Mouse (Mus musculus) heart, embryonic 12.5 days (tissue): Measurements from ENCODE around the gene Rnf208. TPM values are rescaled to one million over a fixed set of nuclear protein-coding genes. Genes with fewer than 3 reads are reported as not detected.

ENCODE experiments used
- ATAC-seq: fragments of 200-750 bp; cut with Nextera tagmentation; 2 replicates; pipeline ENCODE4 v1.8.0; 2017; ENCODE audit warnings: moderate TSS enrichment, moderate library complexity; ENCODE audit not compliant: insufficient number of reproducible peaks, low FRiP score
- H3K27ac ChIP-seq: fragments of 300-500 bp; sonication (generic); 2 replicates; pipeline ENCODE4 v1.5.1; 2016; ENCODE audit warnings: mild to moderate bottlenecking, moderate library complexity; ENCODE audit not compliant: poor library complexity, severe bottlenecking
- H3K27me3 ChIP-seq: fragments of 300-500 bp; sonication (generic); replicated peaks from 2 replicates; pipeline ENCODE4 v1.6.1; 2016; ENCODE audit warnings: mild to moderate bottlenecking, moderate library complexity
- H3K36me3 ChIP-seq: fragments of 300-500 bp; sonication (generic); 2 replicates; pipeline ENCODE4 v1.6.1; 2016; ENCODE audit warnings: mild to moderate bottlenecking, moderate library complexity
- H3K4me1 ChIP-seq: fragments of 300-500 bp; sonication (generic); replicated peaks from 2 replicates; pipeline ENCODE4 v1.6.1; 2016; ENCODE audit warnings: mild to moderate bottlenecking
- H3K4me2 ChIP-seq: fragments of 300-500 bp; sonication (generic); 2 replicates; pipeline ENCODE4 v1.6.1; 2016; ENCODE audit warnings: mild to moderate bottlenecking, moderate library complexity
- H3K4me3 ChIP-seq: fragments of 300-500 bp; sonication (generic); 2 replicates; pipeline ENCODE4 v1.5.1; 2016; ENCODE audit warnings: mild to moderate bottlenecking
- H3K9ac ChIP-seq: fragments of 300-500 bp; sonication (generic); 2 replicates; pipeline ENCODE4 v1.6.1; 2016; ENCODE audit warnings: mild to moderate bottlenecking, moderate library complexity
- H3K9me3 ChIP-seq: fragments of 300-500 bp; sonication (generic); replicated peaks from 2 replicates; pipeline ENCODE4 v1.6.1; 2016; ENCODE audit warnings: mild to moderate bottlenecking, moderate library complexity
- WGBS: fragments of 180-500 bp; shearing (Covaris S2); methylation state at CpG from one replicate; pipeline ENCODE4 v1.1.7; 2016; 5-methylcytosine and 5-hydroxymethylcytosine counted together
- polyA plus RNA-seq: library from polyadenylated mRNA; unstranded; fragments of >200 nt; fragmentation: Nextera tagmentation; extraction: Ambion mirVana; gene quantifications from 2 replicates; pipeline ENCODE4 v1.2.1, GENCODE M21; 2016

The Rnf208 gene
- polyA plus RNA-seq, 1 experiment from 2014 or later, result 6.5 TPM

DNA sequence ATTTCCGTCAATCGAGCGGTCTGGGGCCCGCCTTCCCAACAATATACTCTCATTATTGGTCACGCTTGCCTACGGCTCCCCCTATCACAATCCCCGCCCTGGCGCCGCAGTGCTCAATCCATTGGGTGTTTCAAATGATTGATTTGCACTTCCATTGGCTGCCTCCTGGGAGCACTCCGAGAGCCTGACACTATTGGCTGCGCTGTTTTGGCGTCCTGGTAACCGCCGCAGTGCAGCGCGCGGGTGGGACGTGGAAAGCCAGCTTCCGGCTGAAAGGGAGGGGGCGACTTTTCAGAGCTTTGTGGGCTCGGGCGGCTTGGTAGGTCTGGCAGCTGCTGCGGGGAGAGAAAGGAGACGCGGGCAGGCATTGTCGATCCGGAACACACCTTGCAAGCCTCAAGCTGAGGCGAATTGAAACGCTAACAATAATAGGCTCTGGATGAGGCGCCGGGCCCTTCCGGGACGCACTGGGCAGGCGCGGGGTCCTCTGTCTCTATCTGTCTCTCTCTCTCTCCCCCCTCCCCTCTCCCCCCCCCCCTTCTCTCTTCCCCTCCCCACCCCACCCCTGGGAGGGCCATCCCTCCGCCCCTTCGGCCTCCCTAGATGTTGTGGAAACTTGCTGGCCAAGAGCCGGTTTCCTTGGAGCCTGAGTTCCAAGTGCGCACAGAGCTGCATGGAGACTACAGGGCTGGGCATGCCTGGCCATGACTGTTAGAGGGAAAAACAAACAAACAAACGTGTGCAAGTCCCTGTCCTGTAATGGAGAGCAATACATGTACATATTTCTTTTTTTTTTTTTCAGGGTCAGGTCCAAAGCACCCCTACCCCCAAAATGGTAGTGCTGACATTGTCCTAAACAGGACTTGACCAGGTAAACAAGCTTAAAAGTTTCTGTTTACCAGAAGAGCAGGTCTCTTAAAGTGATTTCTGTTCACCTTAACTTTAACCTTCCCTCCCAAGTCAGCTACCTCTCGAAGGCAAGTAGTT is 17.0 kb upstream of the Rnf208 start:
- peak; percentile 95 for ATAC-seq
- Histone ChIP-seq H3K9ac (peak overlapping the region; percentile 65), H3K27ac (peak overlapping the region; percentile 95), H3K9me3 (no peaks in the 10 kb centered on the region), H3K4me3 (peak overlapping the region; percentile 52), H3K27me3 (peaks cover 6% of the 10 kb centered on the region), H3K4me2 (peak overlapping the region; percentile 51), H3K36me3 (peaks cover 11% of the 10 kb centered on the region), H3K4me1 (peaks cover 19% of the 10 kb centered on the region)
- WGBS, result 2% methylated on average over 41 of the region's 41 CpGs

DNA sequence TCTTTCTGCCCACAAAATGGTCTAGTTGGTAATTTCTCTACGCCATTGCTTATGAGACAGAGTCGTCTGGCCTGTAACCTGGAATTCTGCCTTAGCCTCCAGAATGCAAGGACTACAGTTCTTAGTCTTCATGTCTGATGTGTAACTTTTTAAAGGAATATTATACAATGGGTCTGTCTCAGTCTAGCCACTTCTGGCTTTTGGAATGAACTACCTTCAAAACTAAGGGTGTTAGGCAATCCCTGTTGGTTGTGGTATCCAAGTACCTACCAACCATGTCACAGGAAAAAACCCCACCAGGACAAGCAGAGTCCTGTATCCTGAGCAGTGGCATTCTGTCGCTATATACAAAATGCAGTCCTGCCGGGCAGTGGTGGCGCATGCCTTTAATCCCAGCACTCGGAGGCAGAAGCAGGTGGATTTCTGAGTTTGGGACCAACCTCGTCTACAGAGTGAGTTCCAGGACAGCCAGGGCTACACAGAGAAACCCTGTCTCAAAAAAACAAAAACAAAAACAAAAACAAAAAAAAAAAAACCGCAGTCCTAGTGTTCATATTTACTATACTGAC is 16.2 kb upstream of the Rnf208 start:
- H3K4me3 ChIP-seq, result peak overlapping the region; percentile 52; the same call in 1 of the 2 replicates
- peaks cover 14% of the 10 kb centered on the region for H3K27me3 ChIP-seq
- 0 out of 2 replicates have a peak overlapping the region, but pooled peaks have one; percentile 65 for H3K9ac ChIP-seq
- H3K36me3 ChIP-seq, result peaks cover 11% of the 10 kb centered on the region
- peak overlapping the region; percentile 51 for H3K4me2 ChIP-seq
- peak overlapping the region; percentile 95 for H3K27ac ChIP-seq
- no peaks in the 10 kb centered on the region for H3K9me3 ChIP-seq
- ATAC-seq, result no peak
- WGBS, result 73% methylated on average over 8 of the region's 8 CpGs
- peaks cover 19% of the 10 kb centered on the region for H3K4me1 ChIP-seq

DNA sequence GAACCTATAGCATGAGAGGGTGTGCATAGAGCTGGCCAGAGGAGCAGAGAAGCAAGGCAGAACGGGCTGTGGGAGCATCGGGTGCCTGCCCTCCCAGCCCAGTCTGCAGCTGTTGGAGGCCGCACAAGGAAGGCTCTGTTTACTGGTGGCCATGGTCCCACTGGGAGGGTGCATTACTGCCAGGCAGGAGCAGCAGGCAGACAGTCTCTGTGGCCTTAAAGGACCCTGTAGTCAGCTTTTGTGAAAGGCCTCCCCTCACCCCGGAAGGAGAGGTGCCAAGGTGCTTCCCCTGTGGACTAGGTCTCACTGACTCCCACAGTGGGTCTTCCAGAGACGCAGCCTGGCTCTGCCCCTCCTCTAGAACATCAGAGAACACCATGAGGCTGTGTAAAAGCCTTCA is 15.2 kb upstream of the Rnf208 start:
- no peak overlapping the region for H3K27ac ChIP-seq
- ATAC-seq, result no peak
- peaks cover 5% of the 10 kb centered on the region for H3K36me3 ChIP-seq
- no peaks in the 10 kb centered on the region for H3K9me3 ChIP-seq
- no peak overlapping the region for H3K9ac ChIP-seq
- H3K4me3 ChIP-seq, result no peak overlapping the region
- no peak overlapping the region for H3K4me2 ChIP-seq
- 88% methylated on average over 5 of the region's 5 CpGs for WGBS
- peaks cover 24% of the 10 kb centered on the region for H3K27me3 ChIP-seq
- peaks cover 19% of the 10 kb centered on the region for H3K4me1 ChIP-seq

DNA sequence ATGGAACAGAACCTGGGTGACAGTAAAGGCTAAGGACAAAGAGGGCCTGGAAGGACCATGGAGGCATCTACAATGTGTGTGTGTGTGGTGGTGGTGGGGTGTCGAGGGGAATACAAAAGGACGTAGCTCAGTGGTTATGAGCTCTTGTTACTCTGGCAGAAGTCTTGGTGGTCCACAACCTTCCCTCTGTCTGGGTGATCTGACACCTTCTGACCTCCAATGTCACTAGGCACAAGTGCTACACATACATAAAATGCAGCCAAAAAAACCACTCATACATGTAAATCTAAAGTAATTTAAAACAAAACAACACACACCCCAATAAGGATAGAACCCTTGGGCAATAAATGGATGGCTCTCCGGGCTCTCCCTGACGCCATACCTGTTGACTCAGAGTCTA is 14.6 kb upstream of the Rnf208 start:
- Histone ChIP-seq H3K4me2 (no peak overlapping the region), H3K4me1 (peaks cover 19% of the 10 kb centered on the region), H3K27ac (no peak overlapping the region), H3K9me3 (no peaks in the 10 kb centered on the region), H3K27me3 (peaks cover 30% of the 10 kb centered on the region), H3K4me3 (no peak overlapping the region), H3K36me3 (peaks cover 3% of the 10 kb centered on the region; the same call in 1 of the 2 replicates), H3K9ac (no peak overlapping the region)
- no peak for ATAC-seq
- WGBS, result 88% methylated on average over 4 of the region's 4 CpGs

DNA sequence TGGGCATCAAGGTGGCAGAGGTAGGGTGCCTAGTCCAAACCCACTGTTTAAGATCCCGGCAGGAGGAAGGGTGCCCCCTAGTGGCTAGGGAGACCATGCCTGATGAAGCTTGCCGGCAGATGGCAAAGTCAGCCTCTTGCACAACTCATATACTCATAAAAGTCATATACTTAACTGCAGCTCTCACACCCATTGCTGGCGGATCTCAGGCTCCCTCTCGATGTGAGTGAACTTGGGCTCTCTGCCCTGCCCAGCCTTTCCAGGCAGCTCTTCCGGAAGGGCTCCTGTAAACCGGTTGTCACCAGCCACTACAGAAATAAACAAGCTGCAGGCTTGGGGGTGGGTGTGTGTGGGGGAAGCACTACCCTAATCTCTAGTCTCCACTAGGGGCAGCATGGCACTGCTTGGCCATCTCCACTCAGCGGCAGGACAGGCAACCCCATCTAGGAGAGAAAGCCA is 13.6 kb upstream of the Rnf208 start:
- peaks cover 15% of the 10 kb centered on the region for H3K4me1 ChIP-seq
- H3K4me2 ChIP-seq, result peak overlapping the region; percentile 60
- peak overlapping the region; percentile 58 for H3K27ac ChIP-seq
- H3K27me3 ChIP-seq, result peaks cover 40% of the 10 kb centered on the region
- no peak for ATAC-seq
- no peaks in the 10 kb centered on the region for H3K9me3 ChIP-seq
- H3K9ac ChIP-seq, result no peak overlapping the region
- peak overlapping the region; percentile 32 for H3K4me3 ChIP-seq
- H3K36me3 ChIP-seq, result peaks cover 2% of the 10 kb centered on the region; the same call in 1 of the 2 replicates
- WGBS, result under 1% methylated on average over 7 of the region's 7 CpGs

DNA sequence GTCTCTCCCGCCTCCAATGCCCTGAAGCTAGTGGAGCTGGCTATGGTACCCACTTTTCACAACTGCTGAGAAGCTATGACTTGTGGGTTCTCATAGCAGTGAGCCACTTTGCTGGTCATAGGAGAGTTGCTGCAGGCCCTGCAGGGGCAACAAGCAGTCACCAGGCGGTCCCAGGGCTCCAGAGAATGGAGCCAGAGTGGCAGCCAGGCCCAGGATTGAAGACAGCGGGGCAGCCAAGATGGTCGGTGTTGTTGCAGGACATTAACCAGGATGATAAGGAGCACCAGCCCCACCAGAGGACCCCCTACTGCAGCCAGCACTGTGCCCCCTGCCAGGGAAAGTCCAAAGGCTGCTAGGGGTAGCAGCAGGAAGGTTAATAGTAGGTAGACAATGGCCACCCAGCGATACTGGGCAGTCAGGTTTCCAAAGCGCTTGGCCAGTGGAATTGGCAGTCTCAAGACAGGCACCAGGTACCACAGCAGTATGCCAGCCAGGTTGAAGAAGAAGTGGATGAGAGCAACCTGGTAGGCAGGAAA is 13.0 kb upstream of the Rnf208 start:
- peaks cover 46% of the 10 kb centered on the region for H3K27me3 ChIP-seq
- no peaks in the 10 kb centered on the region for H3K9me3 ChIP-seq
- H3K4me1 ChIP-seq, result peaks cover 11% of the 10 kb centered on the region
- no peak for ATAC-seq
- H3K27ac ChIP-seq, result no peak overlapping the region
- H3K9ac ChIP-seq, result no peak overlapping the region
- H3K4me2 ChIP-seq, result peak overlapping the region; percentile 60
- 65% methylated on average over 6 of the region's 6 CpGs for WGBS
- no peak overlapping the region for H3K4me3 ChIP-seq
- H3K36me3 ChIP-seq, result no peaks in the 10 kb centered on the region

DNA sequence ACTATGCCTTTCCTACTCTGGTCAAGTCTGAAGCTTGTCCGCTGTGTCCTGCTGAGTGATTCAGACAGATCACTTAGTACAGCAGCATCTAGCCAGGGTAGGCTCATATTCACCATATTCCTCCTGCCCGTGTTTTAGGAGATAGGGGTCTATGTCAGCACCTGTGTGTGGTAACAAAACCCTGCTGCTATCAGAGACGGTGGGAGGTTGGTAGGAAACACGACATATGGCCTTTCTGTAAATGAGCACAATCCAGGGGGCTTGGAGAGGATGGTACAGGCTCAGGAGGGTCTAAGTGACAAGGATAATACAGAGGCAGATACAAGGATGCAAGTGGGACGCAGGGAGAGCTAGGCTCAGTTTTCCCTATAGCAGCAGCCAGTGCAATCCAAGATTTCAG is 12.5 kb upstream of the Rnf208 start:
- Histone ChIP-seq H3K9ac (no peak overlapping the region), H3K9me3 (no peaks in the 10 kb centered on the region), H3K27me3 (peaks cover 51% of the 10 kb centered on the region), H3K4me3 (no peak overlapping the region), H3K27ac (no peak overlapping the region), H3K4me1 (peaks cover 11% of the 10 kb centered on the region), H3K36me3 (no peaks in the 10 kb centered on the region), H3K4me2 (no peak overlapping the region)
- ATAC-seq, result no peak
- WGBS, result 72% methylated on average over 5 of the region's 5 CpGs

DNA sequence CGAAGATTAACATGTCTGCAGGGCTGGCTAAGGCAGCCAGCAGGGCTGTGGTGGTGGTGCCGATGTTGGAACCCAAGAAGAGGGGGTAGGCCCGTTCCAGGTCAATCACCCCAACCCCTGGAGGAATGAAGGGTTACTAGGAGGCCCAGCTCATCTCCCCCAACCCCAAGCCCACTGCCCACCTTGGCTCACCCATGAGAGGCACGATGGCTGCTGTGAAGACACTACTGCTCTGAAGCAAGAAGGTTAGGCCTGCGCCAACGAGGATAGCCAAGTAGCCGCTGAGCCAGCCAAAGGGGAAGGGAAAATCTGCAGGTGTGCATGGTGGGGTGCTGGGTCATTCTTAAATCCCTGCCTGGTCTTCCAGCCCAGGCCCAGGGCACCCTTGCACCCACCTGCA is 11.5 kb upstream of the Rnf208 start:
- ATAC-seq, result no peak
- Histone ChIP-seq H3K9me3 (no peaks in the 10 kb centered on the region), H3K4me1 (peaks cover 10% of the 10 kb centered on the region), H3K27me3 (peaks cover 60% of the 10 kb centered on the region), H3K9ac (no peak overlapping the region), H3K4me2 (no peak overlapping the region), H3K4me3 (no peak overlapping the region), H3K36me3 (no peaks in the 10 kb centered on the region), H3K27ac (no peak overlapping the region)
- 78% methylated on average over 7 of the region's 7 CpGs for whole genome bisulfite sequencing

DNA sequence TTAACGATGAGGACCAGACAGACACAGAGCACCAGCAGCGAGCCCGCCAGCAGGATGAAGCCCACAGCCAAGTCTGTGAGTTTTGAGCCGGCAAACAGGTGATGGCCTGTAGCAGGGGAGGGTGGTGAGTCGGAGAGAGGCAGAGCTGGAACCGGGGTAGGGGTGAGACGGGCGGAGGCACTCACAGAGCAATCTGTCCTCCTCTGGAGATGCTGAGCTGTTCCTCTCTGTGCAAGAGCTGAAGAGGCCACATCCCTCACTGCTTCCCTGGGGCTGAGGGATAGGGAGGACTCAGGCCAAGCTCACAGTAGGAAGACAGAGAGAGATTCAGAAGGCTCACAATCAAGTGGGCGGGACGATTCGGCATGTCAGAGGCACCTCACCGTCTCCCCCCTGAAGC is 11.0 kb upstream of the Rnf208 start:
- Histone ChIP-seq H3K4me1 (0 out of 2 replicates have a peak, but pooled peaks cover 6% of the 10 kb centered on the region), H3K36me3 (no peaks in the 10 kb centered on the region), H3K9me3 (no peaks in the 10 kb centered on the region), H3K27ac (no peak overlapping the region), H3K4me2 (no peak overlapping the region), H3K4me3 (no peak overlapping the region), H3K9ac (no peak overlapping the region), H3K27me3 (peaks cover 64% of the 10 kb centered on the region)
- no peak for ATAC-seq
- WGBS, result 46% methylated on average over 12 of the region's 12 CpGs

DNA sequence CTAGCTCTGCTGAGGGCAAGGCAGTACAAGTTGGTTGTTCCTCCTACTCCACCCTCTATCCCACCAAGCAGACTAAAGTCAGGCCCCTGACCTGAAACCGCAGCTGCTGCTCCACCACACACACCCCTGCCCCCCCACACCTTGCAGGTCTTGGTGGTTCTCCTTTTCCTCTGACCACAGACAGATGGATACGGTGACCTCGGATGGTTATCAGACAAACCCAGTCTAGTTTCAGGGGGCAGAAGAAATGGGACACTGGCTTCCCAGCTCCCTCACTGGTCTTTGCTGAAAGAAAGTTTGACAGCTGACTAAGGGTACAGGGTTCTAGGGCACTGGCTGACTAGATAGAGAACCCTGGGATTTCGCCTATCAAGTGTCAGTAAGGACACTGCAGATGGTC is 8.6 kb upstream of the Rnf208 start:
- H3K9ac ChIP-seq, result no peak overlapping the region
- 70% methylated on average over 4 of the region's 4 CpGs for WGBS
- ATAC-seq, result no peak
- H3K27me3 ChIP-seq, result peaks cover 67% of the 10 kb centered on the region
- no peaks in the 10 kb centered on the region for H3K9me3 ChIP-seq
- H3K4me1 ChIP-seq, result 0 out of 2 replicates have a peak, but pooled peaks cover 2% of the 10 kb centered on the region
- H3K27ac ChIP-seq, result no peak overlapping the region
- no peak overlapping the region for H3K4me3 ChIP-seq
- H3K4me2 ChIP-seq, result no peak overlapping the region
- no peaks in the 10 kb centered on the region for H3K36me3 ChIP-seq

DNA sequence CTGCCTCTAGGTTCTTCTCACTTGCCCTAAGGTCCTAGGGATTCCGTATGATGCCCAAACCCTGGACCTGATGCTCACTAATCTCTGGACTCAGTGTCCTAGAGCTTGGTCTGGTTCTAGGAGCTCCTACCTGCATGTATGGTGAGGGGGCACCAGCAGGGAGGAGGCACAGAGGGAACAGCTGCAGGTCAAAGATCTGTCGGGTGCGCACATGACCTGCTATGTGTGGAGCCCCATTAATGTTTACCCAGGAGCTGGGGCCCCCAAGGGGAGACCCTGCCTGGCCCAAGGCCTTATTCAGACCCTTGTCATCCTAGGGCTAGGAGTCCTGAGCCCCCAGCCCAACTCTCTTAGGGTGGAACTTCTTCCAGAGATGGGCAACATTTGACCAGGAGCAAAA is 8.0 kb upstream of the Rnf208 start, which contains the start of gene Slc34a3:
Slc34a3 (minus strand) TSS at position 315 of the 400 bp plus-strand sequence.
- 80% methylated on average over 3 of the region's 3 CpGs for WGBS
- H3K27me3 ChIP-seq, result peaks cover 71% of the 10 kb centered on the region
- no peak within 1 kb of the TSS for H3K27ac ChIP-seq
- H3K4me1 ChIP-seq, result no peaks in the 10 kb centered on the region
- no peaks in the 10 kb centered on the region for H3K9me3 ChIP-seq
- H3K4me3 ChIP-seq, result no peak within 1 kb of the TSS
- no peak within 1 kb of the TSS for H3K4me2 ChIP-seq
- H3K36me3 ChIP-seq, result no peaks in the 10 kb centered on the region
- no peak for ATAC-seq
- no peak within 1 kb of the TSS for H3K9ac ChIP-seq
